In the genomic region with DNA sequence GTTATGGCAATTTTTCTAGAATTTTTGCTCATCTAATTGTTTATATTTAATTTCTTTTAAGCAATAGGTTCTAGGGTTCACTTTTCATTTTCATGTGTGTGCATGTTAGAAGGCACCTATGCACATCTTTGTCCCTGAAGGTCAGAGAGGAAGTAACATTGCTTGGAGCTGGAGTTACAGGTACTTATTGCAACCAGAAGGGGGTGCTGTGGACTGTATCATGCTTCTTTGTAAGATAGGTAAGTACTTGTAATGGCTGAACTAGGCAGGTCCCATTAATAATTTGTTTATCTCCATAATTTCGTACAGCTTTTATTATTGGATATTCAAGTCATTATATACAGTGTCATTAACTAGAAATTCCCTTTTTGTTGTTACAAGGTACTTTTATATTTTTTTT, we compare ENCODE assay signal across 11 mouse cellular contexts.
DNase-seq lines count a peak whose midpoint lies in the region; TF ChIP-seq lines count a peak whose summit lies in the region.
"Had no signal": no experiment of that assay in that cellular context is flagged by ENCODE, and none has a peak within 500 bp of the region (broad histone marks: within the 10 kb centered on the region; RNA-seq: fewer than 3 reads in every experiment).

No protein-coding gene starts in this region.

- no peaks in the 10 kb centered on the region for H3K9me3 ChIP-seq in ES-Bruce4 (replicated peaks; ENCODE audit: control insufficient read depth, insufficient read depth, low read length, poor library complexity, severe bottlenecking)
- H3K9me3 ChIP-seq: lung, embryonic 15.5 days; neural tube, embryonic 13.5 days had no signal

- no peak for TF ChIP-seq POLR2A in ES-Bruce4 (IDR thresholded peaks at IDR 0.05; ENCODE audit: insufficient read depth, low read length)

- H3K36me3 ChIP-seq in ES-Bruce4 (ENCODE audit: control insufficient read depth, insufficient read depth, low read length, poor library complexity, severe bottlenecking): no peaks in the 10 kb centered on the region
- H3K36me3 ChIP-seq: lung, embryonic 15.5 days; neural tube, embryonic 13.5 days had no signal

- no peak overlapping the region for H3K4me3 ChIP-seq in layer of hippocampus, adult 2 months
- no peak overlapping the region for H3K4me3 ChIP-seq in ES-Bruce4 (ENCODE audit: low read depth, low read length)
- H3K4me3 ChIP-seq: lung, embryonic 15.5 days; neural tube, embryonic 13.5 days had no signal

- no peak overlapping the region; the same call in 1 of the 2 replicates for H3K27ac ChIP-seq in layer of hippocampus, adult 2 months
- no peak overlapping the region for H3K27ac ChIP-seq in ES-Bruce4 (ENCODE audit: insufficient read depth, low read length)
- H3K27ac ChIP-seq: lung, embryonic 15.5 days; neural tube, embryonic 13.5 days had no signal

- TF ChIP-seq EP300 in ES-Bruce4 (IDR thresholded peaks at IDR 0.05; ENCODE audit: insufficient read depth, low read depth, low read length): no peak

- no peaks in the 10 kb centered on the region for H3K4me1 ChIP-seq in ES-Bruce4 (ENCODE audit: control insufficient read depth, insufficient read depth, low read length)
- H3K4me1 ChIP-seq: lung, embryonic 15.5 days; neural tube, embryonic 13.5 days had no signal

- no peaks in the 10 kb centered on the region for H3K27me3 ChIP-seq in ES-Bruce4 (ENCODE audit: control insufficient read depth, insufficient read depth, low read length, poor library complexity, severe bottlenecking)
- H3K27me3 ChIP-seq: lung, embryonic 15.5 days; neural tube, embryonic 13.5 days had no signal

- DNase-seq in layer of hippocampus, adult 2 months (ENCODE audit: low spot score in 2 of 2): peak in 1 of 2 experiments; percentile 14
- no peak for DNase-seq in layer of hippocampus, adult 9-10 months (ENCODE audit: low spot score)
- peak; percentile 80 for DNase-seq in R1 (ENCODE audit: low read depth, low spot score)
- DNase-seq in forelimb bud, embryonic 11.5 days (ENCODE audit: low read depth, low spot score): peak; percentile 30
- DNase-seq in adrenal gland, postnatal 36 days: no peak
- no peak for DNase-seq in heart, adult 18-20 months
- DNase-seq in gastrocnemius, postnatal 4 days (ENCODE audit: low spot score in 2 of 2): no peak
- DNase-seq: gastrocnemius, postnatal 14 days had no signal

- H3K9ac ChIP-seq in ES-Bruce4 (ENCODE audit: low read depth, poor library complexity, severe bottlenecking): no peak overlapping the region
- H3K9ac ChIP-seq: lung, embryonic 15.5 days; neural tube, embryonic 13.5 days had no signal

- TF ChIP-seq CTCF in layer of hippocampus, adult 2 months (conservative IDR thresholded peaks at IDR 0.05): peak; percentile 71
- peak; percentile 10 for TF ChIP-seq CTCF in ES-Bruce4 (IDR thresholded peaks at IDR 0.05; ENCODE audit: low read depth, low read length)

Comparison
In these comparisons a context has a peak if more than half of its experiments do, and no peak if none do; other contexts are left out.
1. DNase-seq: peak in R1 (single experiment) and forelimb bud, embryonic 11.5 days (single experiment); none in layer of hippocampus, adult 9-10 months (single experiment), adrenal gland, postnatal 36 days (0 of 2), heart, adult 18-20 months (0 of 2) and gastrocnemius, postnatal 4 days (0 of 2).